Mouse (Mus musculus) liver, postnatal 0 days (tissue): ENCODE data around the gene Stx1a.

ENCODE experiments used
- CTCF ChIP-seq: sonication (generic); IDR thresholded peaks from 2 replicates; pipeline ENCODE4 v1.5.1; 2016; ENCODE audit warnings: antibody characterized with exemption, low read depth
- EP300 ChIP-seq: IDR thresholded peaks from 2 replicates; pipeline ENCODE4 v1.6.1; 2016; ENCODE audit warnings: antibody characterized with exemption, low read depth, mild to moderate bottlenecking

DNA sequence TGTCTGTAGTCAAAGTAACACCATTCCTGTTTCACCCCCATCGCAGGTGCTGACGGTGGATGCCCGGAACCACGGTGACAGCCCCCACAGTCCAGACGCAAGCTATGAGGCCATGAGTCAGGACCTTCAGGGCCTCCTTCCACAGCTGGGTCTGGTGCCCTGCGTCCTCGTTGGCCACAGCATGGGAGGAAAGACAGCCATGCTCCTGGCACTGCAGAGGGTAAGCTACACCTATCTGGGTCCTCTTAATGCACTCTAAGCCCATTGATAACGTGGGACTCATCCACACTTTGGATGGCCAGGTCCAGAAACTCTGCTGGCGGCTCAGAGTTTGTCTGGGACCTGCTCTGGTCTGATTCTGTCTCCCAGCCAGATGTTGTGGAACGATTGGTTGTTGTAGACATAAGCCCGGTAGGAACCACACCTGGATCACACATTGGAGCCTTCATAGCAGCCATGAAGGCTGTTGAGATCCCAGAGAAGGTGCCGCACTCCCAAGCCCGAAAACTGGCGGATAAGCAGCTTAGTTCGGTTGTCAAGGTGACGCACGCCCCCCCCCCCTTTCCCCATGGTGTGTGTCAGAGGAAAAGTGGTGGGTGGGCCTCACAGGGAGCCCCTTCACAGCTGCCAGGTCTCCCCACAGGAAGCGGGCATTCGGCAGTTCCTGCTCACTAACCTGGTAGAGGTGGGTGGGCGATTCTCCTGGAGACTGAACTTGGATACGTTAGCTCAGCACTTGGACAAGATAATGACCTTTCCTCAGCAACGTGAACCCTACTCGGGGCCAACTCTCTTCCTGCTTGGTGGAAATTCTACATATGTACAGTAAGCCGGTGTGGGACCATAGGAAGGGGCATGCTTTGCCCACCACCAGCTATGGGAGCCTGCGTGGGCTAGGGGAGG lies 12.2 kb upstream of the Stx1a start:
- TF ChIP-seq CTCF (no peak), EP300 (no peak)
